Mouse (Mus musculus) myocyte (in vitro differentiated cells): Measurements from ENCODE around the gene Ahnak.

Experiments used
- MAX ChIP-seq: IDR thresholded peaks from one replicate; pipeline ENCODE4 v1.6.1; 2011; ENCODE audit warnings: low read depth, mild to moderate bottlenecking, control low read depth
- POLR2AphosphoS2 ChIP-seq: IDR thresholded peaks from one replicate; pipeline ENCODE4 v1.6.1; 2011; ENCODE audit warnings: low read depth, control low read depth; ENCODE audit not compliant: insufficient read length
- TCF12 ChIP-seq: IDR thresholded peaks from one replicate; pipeline ENCODE4 v1.6.1; 2011; ENCODE audit warnings: mild to moderate bottlenecking, control low read depth; ENCODE audit not compliant: poor library complexity, insufficient read depth, severe bottlenecking

- TF ChIP-seq MAX (no peak), POLR2AphosphoS2 (no peak), TCF12 (no peak)
Observed at GRCm38 (mm10) chr19:9043123-9043522, 54.0 kb downstream of the Ahnak start.
